Mouse (Mus musculus) stomach, postnatal 0 days (tissue): ENCODE results near the gene Daam1. TPM values are rescaled to one million over a fixed set of nuclear protein-coding genes. Genes with fewer than 3 reads are reported as not detected.

Experiments
- ATAC-seq: fragments of 200-750 bp; cut with Nextera tagmentation; 2 replicates; pipeline ENCODE4 v1.8.0; 2017; ENCODE audit not compliant: low FRiP score, low TSS enrichment
- DNase-seq: peaks from one replicate; pipeline ENCODE4 v3.0.0-alpha.2; 2016; ENCODE audit warnings: low spot score
- H3K27ac ChIP-seq: fragments of 300-500 bp; sonication (generic); replicated peaks from 2 replicates; pipeline ENCODE4 v1.5.1; 2014; ENCODE audit warnings: mild to moderate bottlenecking, control low read depth
- H3K27me3 ChIP-seq: fragments of 300-500 bp; sonication (generic); 2 replicates; pipeline ENCODE4 v1.6.1; 2014; ENCODE audit warnings: low read length; ENCODE audit not compliant: control insufficient read depth, insufficient read depth
- H3K36me3 ChIP-seq: fragments of 300-500 bp; sonication (generic); 2 replicates; pipeline ENCODE4 v1.6.1; 2014; ENCODE audit warnings: low read length, mixed read lengths; ENCODE audit not compliant: control insufficient read depth, insufficient read depth
- H3K4me1 ChIP-seq: fragments of 300-500 bp; sonication (generic); replicated peaks from 2 replicates; pipeline ENCODE4 v1.6.1; 2014; ENCODE audit warnings: antibody characterized with exemption; ENCODE audit not compliant: control insufficient read depth, insufficient read depth
- H3K4me2 ChIP-seq: fragments of 300-500 bp; sonication (generic); replicated peaks from 2 replicates; pipeline ENCODE4 v1.6.1; 2014; ENCODE audit warnings: low read depth, mild to moderate bottlenecking, control low read depth, moderate library complexity
- H3K4me3 ChIP-seq: fragments of 300-500 bp; sonication (generic); 2 replicates; pipeline ENCODE4 v1.5.1; 2014; ENCODE audit warnings: low read depth, low read length, control low read depth
- H3K9ac ChIP-seq: fragments of 300-500 bp; sonication (generic); 2 replicates; pipeline ENCODE4 v1.6.1; 2014; ENCODE audit warnings: mild to moderate bottlenecking, low read length, control low read depth, mixed read lengths
- H3K9me3 ChIP-seq: fragments of 300-500 bp; sonication (generic); 2 replicates; pipeline ENCODE4 v1.6.1; 2016; ENCODE audit warnings: low read length; ENCODE audit not compliant: control insufficient read depth
- CTCF ChIP-seq: IDR thresholded peaks from 2 replicates; pipeline ENCODE4 v1.5.1; 2016; ENCODE audit warnings: antibody characterized with exemption, low read depth, mild to moderate bottlenecking, moderate library complexity
- EP300 ChIP-seq: optimal IDR thresholded peaks from 2 replicates; pipeline ENCODE3; 2016; ENCODE audit warnings: antibody characterized with exemption
- WGBS: fragments of 180-500 bp; shearing (Covaris S2); extraction: QIAGEN DNeasy Blood & Tissue Kit; methylation state at CpG from one replicate; pipeline ENCODE4 v1.1.7; 2014; 5-methylcytosine and 5-hydroxymethylcytosine counted together
- polyA plus RNA-seq: library from polyadenylated mRNA; unstranded; fragments of >200 nt; fragmentation: Nextera tagmentation; extraction: Ambion mirVana; gene quantifications from 2 replicates; pipeline ENCODE4 v1.2.1, GENCODE M21; 2015

Daam1 gene
- polyA plus RNA-seq, 1 experiment from 2014 or later: 6.9 TPM

DNA sequence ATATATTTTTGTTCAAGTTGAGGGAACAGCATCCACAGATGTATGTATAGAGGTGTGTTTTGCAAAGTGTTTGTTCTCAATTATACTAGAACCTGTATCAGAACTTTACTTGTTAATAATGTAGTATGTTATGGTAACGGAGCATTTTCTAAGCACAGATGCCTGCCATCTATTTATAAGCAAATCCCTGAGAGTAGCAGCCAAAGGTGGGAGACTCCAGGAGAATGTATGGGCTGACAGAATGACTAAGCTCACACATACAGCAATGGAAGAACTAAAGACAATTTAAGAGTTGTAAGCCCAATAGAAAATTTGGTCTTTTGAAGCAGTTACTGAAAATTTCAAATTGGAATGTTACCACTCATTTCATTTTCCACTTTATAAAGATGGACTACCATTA, 40.3 kb upstream of the Daam1 start:
- ATAC-seq: no peak
- no peak overlapping the region for H3K9ac ChIP-seq
- WGBS: 90% methylated on average over 1 of the region's 1 CpGs
- H3K4me2 ChIP-seq: no peak overlapping the region
- no peak overlapping the region for H3K27ac ChIP-seq
- H3K9me3 ChIP-seq: no peaks in the 10 kb centered on the region
- TF ChIP-seq CTCF (no peak), EP300 (no peak)
- DNase-seq: no peak
- no peaks in the 10 kb centered on the region for H3K4me1 ChIP-seq
- H3K4me3 ChIP-seq: no peak overlapping the region
- H3K27me3 ChIP-seq: no peaks in the 10 kb centered on the region
- no peaks in the 10 kb centered on the region for H3K36me3 ChIP-seq

DNA sequence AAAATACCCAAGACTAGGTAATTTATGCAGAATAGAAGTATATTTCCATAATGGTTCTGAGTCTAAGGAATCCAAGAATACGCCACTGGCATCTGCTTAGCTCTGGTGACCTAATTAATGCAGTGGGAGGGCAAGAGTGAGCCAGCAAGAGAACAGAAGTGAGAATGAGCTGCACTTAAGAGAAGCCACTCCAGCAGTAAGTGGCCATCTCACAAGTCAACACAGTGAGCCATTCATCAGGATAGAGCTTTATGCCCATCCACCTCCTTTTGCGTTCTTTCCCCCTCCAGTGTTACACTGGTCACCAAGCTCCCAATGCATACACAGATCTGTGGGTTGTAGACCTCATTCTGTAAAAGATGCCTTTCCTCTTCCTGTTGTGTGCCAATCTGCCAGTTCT, 37.8 kb upstream of the Daam1 start:
- Histone ChIP-seq H3K4me2 (no peak overlapping the region), H3K27ac (no peak overlapping the region), H3K9ac (no peak overlapping the region), H3K36me3 (no peaks in the 10 kb centered on the region), H3K4me1 (no peaks in the 10 kb centered on the region), H3K9me3 (no peaks in the 10 kb centered on the region), H3K27me3 (no peaks in the 10 kb centered on the region), H3K4me3 (no peak overlapping the region)
- DNase-seq (no peak), ATAC-seq (no peak)
- TF ChIP-seq EP300 (no peak), CTCF (no peak)
- WGBS: 93% methylated on average over 2 of the region's 2 CpGs

DNA sequence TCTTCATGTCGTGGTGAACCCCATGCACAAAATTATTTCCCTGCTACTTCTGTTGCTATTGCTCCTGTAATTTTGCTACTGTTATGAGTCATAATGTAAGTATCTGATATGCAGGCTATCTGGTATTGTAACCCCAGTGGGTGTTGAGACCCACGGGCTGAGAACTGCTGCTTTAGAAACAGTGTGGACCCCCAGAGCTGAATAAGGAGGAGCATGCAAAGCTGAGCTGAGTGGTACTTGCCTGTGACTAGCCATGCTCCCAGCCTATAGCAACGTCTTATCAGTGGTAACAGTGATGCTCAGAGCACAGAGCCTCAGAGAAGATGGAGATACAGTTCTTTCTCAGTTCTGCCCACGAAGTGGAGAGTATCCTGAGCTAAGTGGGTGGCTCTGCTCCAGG, 35.3 kb upstream of the Daam1 start:
- H3K27me3 ChIP-seq: no peaks in the 10 kb centered on the region
- H3K4me3 ChIP-seq: no peak overlapping the region
- 49% methylated on average over 4 of the region's 4 CpGs for WGBS
- ATAC-seq: no peak
- no peak for DNase-seq
- H3K9me3 ChIP-seq: no peaks in the 10 kb centered on the region
- H3K4me2 ChIP-seq: no peak overlapping the region
- H3K27ac ChIP-seq: no peak overlapping the region
- no peaks in the 10 kb centered on the region for H3K4me1 ChIP-seq
- TF ChIP-seq EP300 (no peak), CTCF (no peak)
- H3K36me3 ChIP-seq: no peaks in the 10 kb centered on the region
- no peak overlapping the region for H3K9ac ChIP-seq

DNA sequence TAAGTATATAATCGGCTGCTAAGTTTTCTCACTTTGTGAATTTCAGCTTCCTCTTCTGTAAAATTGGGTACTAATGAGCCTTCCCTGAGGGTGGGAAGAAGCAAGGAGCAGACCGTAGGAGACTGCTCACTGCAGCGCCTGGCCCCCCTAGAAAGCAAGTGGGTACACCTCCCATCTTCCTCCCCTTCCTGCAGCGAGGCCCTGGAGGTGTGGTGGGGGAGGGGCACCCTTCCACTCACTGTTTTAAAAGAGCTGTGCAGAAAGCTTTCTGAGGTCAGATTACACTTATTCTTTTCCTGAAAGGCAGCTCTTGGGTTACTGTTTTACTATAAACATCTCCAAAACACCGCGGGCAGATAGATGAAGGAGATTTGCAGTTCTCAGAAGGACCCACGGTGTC, 34.4 kb upstream of the Daam1 start:
- 8% methylated on average over 7 of the region's 7 CpGs for WGBS
- Histone ChIP-seq H3K4me3 (no peak overlapping the region), H3K27me3 (no peaks in the 10 kb centered on the region), H3K9me3 (no peaks in the 10 kb centered on the region), H3K4me2 (no peak overlapping the region), H3K36me3 (no peaks in the 10 kb centered on the region), H3K9ac (no peak overlapping the region), H3K27ac (no peak overlapping the region), H3K4me1 (no peaks in the 10 kb centered on the region)
- ATAC-seq: no peak
- no peak for TF ChIP-seq EP300
- no peak for TF ChIP-seq CTCF
- DNase-seq: no peak

DNA sequence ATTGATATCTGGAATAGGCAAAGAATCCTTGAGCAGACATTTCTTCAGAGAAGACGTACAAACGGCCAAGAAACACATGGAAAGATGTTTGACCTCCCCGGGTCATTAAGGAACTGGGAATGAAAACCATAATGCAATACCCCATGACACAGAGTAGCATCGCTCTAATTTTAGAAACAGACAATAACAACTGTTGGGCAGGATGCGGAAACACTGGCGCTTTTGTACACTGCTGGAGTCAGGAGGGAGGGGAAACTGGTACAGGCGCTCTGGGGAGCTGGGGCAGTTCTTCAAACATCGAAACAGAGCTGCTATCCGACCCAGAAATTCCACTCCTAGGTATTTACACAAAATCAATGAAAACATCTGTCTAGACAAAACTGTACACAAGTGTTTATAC, 23.6 kb upstream of the Daam1 start:
- Histone ChIP-seq H3K9ac (no peak overlapping the region), H3K4me2 (no peak overlapping the region), H3K9me3 (no peaks in the 10 kb centered on the region), H3K27me3 (no peaks in the 10 kb centered on the region), H3K27ac (no peak overlapping the region), H3K36me3 (no peaks in the 10 kb centered on the region), H3K4me3 (no peak overlapping the region), H3K4me1 (no peaks in the 10 kb centered on the region)
- 57% methylated on average over 9 of the region's 9 CpGs for WGBS
- DNase-seq (no peak), ATAC-seq (no peak)
- TF ChIP-seq CTCF (no peak), EP300 (no peak)

DNA sequence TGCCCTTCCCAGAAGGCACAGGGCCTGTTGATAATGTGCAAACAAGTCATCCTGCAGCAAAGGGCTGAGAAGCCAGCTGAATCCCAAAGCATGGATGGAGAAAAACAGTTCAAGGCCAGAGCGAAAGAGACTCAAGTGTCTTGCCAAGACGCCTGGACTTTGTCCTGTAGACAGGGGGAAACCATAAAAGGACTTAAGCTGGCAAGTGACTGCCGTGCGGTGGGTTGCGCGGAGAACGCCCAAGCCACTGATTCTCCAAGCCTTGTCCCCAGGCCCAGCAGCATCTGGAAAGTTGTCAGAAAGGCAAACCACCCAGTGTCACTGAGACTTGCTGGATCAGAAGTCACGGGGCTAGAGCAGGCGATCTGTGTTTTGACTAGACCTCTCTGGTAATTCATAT, 22.2 kb upstream of the Daam1 start:
- H3K27me3 ChIP-seq: no peaks in the 10 kb centered on the region
- no peak overlapping the region for H3K4me2 ChIP-seq
- H3K4me1 ChIP-seq: no peaks in the 10 kb centered on the region
- no peak overlapping the region for H3K4me3 ChIP-seq
- H3K9me3 ChIP-seq: no peaks in the 10 kb centered on the region
- 50% methylated on average over 9 of the region's 9 CpGs for WGBS
- H3K36me3 ChIP-seq: no peaks in the 10 kb centered on the region
- no peak overlapping the region for H3K9ac ChIP-seq
- H3K27ac ChIP-seq: peak overlapping the region; percentile 56
- TF ChIP-seq EP300 (no peak), CTCF (no peak)
- DNase-seq (peak; percentile 31), ATAC-seq (peak; percentile 56; the same call in 1 of the 2 replicates)

DNA sequence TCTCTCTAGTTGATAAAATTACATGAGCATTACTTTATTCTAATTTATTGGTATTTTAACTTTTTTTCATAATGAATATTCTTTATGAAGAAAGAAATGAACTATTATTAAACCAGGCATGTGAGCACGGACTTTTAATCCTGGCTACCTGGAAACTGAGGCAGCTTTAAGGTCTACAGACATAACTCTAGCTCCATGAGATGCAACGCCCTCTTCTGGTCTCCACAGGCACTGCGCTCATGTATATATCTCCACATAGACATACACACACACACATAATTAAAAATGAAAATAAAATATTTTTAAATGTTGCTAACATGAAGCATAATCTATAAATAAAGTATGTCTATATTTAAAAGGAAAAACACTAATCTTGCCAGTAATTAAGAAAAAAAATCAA, 21.3 kb upstream of the Daam1 start:
- no peak for ATAC-seq
- Histone ChIP-seq H3K4me3 (no peak overlapping the region), H3K27ac (no peak overlapping the region), H3K4me2 (no peak overlapping the region), H3K9ac (no peak overlapping the region), H3K27me3 (no peaks in the 10 kb centered on the region), H3K4me1 (no peaks in the 10 kb centered on the region), H3K36me3 (no peaks in the 10 kb centered on the region), H3K9me3 (no peaks in the 10 kb centered on the region)
- peak; percentile 21; the same call in 1 of the 2 replicates for TF ChIP-seq CTCF
- TF ChIP-seq EP300: no peak
- no peak for DNase-seq
- WGBS: 96% methylated on average over 3 of the region's 3 CpGs
